Mouse (Mus musculus) forebrain, embryonic 15.5 days (tissue): ENCODE measurements around the gene Map3k10. TPM values are rescaled to one million over a fixed set of nuclear protein-coding genes. Genes with fewer than 3 reads are reported as not detected.
"Not testable (repeated sequence)": the region's sequence is repeated elsewhere in the genome, so short reads cannot be mapped to it uniquely, and the experiment has no call there.

ENCODE experiments used
- ATAC-seq: fragments of 200-750 bp; cut with Nextera tagmentation; replicated peaks from 2 replicates; pipeline ENCODE4 v1.8.0; 2017; ENCODE audit warnings: mild to moderate bottlenecking, moderate TSS enrichment, moderate library complexity
- H3K27ac ChIP-seq: fragments of 300-500 bp; sonication (generic); replicated peaks from 2 replicates; pipeline ENCODE4 v1.5.1; 2015; ENCODE audit warnings: mild to moderate bottlenecking, inconsistent platforms
- H3K27me3 ChIP-seq: fragments of 300-500 bp; sonication (generic); 2 replicates; pipeline ENCODE4 v1.6.1; 2015; ENCODE audit warnings: inconsistent platforms
- H3K36me3 ChIP-seq: fragments of 300-500 bp; sonication (generic); 2 replicates; pipeline ENCODE4 v1.6.1; 2015; ENCODE audit warnings: mild to moderate bottlenecking, inconsistent platforms
- H3K4me1 ChIP-seq: fragments of 300-500 bp; sonication (generic); 2 replicates; pipeline ENCODE4 v1.6.1; 2015; ENCODE audit warnings: inconsistent platforms
- H3K4me2 ChIP-seq: fragments of 300-500 bp; sonication (generic); replicated peaks from 2 replicates; pipeline ENCODE4 v1.6.1; 2015; ENCODE audit warnings: mild to moderate bottlenecking, inconsistent platforms
- H3K4me3 ChIP-seq: fragments of 300-500 bp; sonication (generic); 2 replicates; pipeline ENCODE4 v1.5.1; 2015; ENCODE audit warnings: mild to moderate bottlenecking, inconsistent platforms
- H3K9ac ChIP-seq: fragments of 300-500 bp; sonication (generic); replicated peaks from 2 replicates; pipeline ENCODE4 v1.6.1; 2015; ENCODE audit warnings: mild to moderate bottlenecking, inconsistent platforms
- H3K9me3 ChIP-seq: fragments of 300-500 bp; sonication (generic); 2 replicates; pipeline ENCODE4 v1.6.1; 2016; ENCODE audit warnings: inconsistent platforms
- WGBS: fragments of 180-500 bp; shearing (Covaris S2); methylation state at CpG from one replicate; pipeline ENCODE4 v1.1.7; 2015; ENCODE audit warnings: mixed read lengths; 5-methylcytosine and 5-hydroxymethylcytosine counted together
- polyA plus RNA-seq: library from polyadenylated mRNA; unstranded; fragments of >200 nt; fragmentation: Nextera tagmentation; extraction: Ambion mirVana; gene quantifications from 2 replicates; pipeline ENCODE4 v1.2.1, GENCODE M21; 2015

Gene Map3k10
- polyA plus RNA-seq, 1 experiment from 2014 or later = 15.1 TPM

DNA sequence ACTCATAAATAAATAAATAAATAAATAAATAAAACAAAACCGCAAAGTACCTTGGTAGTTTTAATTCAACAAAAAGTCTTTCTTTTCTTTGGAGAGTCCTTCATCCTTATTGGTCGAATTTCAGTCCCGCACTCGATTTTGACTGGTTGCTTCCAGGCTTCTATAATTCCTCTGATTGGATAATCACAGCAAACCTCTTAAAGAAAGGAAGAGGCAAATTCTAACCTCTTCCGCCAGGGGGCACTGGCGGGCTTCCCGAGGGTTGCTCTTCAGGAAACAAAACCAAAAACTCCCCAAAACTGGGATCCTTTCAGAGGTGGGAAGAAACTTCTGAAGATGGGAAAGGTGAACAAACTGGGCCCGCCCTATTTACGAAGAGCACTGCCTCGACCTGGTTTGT, 23.4 kb downstream of the Map3k10 start:
- 6% methylated on average over 10 of the region's 10 CpGs for WGBS
- ATAC-seq = no peak
- Histone ChIP-seq H3K4me2 (no peak overlapping the region), H3K27me3 (no peaks in the 10 kb centered on the region), H3K36me3 (no peaks in the 10 kb centered on the region), H3K4me1 (peaks cover 21% of the 10 kb centered on the region), H3K4me3 (0 out of 2 replicates have a peak overlapping the region, but pooled peaks have one; percentile 3), H3K27ac (no peak overlapping the region), H3K9me3 (no peaks in the 10 kb centered on the region), H3K9ac (no peak overlapping the region)

DNA sequence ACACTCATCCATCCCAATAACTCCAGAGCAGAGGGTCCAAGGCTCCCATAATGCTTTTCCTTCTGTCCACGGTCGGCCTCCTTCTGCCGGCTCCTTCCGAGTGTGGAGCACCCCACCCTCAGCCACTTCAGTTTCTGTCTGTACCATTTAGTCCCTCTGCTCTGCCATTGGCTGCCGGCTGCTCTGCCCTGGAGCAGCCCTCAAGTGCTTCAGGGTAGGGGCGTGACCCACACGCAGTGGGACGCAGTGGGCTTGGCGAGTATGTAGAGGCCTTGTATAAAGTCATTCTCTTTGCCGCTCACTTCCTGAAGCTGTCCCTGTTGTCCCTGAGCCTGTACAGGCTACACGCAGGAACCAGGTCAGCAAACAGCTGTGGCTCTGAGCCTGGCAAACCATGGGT, 24.7 kb downstream of the Map3k10 start:
- Histone ChIP-seq H3K4me1 (peaks cover 12% of the 10 kb centered on the region), H3K27me3 (no peaks in the 10 kb centered on the region), H3K9ac (no peak overlapping the region), H3K4me3 (no peak overlapping the region), H3K4me2 (no peak overlapping the region), H3K9me3 (no peaks in the 10 kb centered on the region), H3K36me3 (no peaks in the 10 kb centered on the region), H3K27ac (no peak overlapping the region)
- no peak for ATAC-seq
- 90% methylated on average over 11 of the region's 11 CpGs for WGBS

DNA sequence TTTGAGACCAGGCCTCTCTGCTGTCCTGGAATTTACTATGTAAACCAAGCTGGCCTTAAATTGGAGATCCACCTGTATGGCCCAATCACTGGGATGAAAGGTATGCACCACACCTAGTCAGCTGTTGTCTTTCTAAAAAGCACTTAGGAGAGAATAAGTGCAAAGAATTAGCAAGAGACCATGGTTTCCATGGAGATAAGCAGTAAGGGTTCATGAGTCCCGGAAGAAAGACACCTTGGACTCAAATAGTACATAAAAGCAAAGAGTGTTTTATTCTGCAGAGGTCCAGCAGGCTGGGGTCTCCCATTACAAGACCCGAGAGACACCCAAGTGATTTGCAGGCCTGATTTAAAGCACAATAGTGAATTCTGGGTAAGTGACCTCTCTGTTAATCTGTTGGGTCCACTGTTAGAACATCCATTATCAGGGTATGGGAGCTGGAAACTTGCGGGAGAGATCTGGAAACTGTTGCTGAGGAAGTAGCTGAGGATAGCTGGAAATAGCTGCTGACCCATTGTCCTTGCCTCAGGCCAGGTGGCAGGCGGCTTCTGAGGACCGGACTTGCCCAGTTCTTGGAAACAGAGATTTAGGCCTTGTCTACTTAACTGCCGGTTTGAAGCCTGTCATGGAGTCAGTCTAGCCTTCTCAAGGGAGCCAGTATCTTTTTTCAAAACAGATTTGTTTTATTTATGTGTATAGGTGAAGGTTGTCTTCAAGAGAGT, 27.0 kb downstream of the Map3k10 start:
- Histone ChIP-seq H3K36me3 (no peaks in the 10 kb centered on the region), H3K27ac (no peak overlapping the region), H3K4me1 (no peaks in the 10 kb centered on the region), H3K4me2 (no peak overlapping the region), H3K27me3 (no peaks in the 10 kb centered on the region), H3K9me3 (no peaks in the 10 kb centered on the region), H3K4me3 (no peak overlapping the region), H3K9ac (no peak overlapping the region)
- ATAC-seq = no peak
- WGBS = 86% methylated on average over 6 of the region's 6 CpGs

DNA sequence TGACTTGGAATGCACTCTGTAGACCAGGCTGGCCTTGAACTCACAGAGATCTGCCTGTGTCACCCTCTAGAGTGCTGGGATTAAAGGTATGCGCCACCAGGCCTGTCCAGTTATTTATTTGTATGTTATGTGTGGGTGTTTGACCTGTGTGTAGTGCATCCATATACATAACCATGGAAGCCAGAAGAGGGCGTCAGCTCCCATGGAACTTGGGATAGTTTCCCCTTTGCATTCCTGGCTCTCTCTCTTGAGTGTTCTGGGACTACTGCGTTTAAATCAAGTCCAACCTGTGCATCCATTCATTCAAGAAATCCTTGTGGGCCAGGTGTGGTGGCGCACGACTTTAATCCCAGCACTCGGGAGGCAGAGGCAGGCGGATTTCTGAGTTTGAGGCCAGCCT, 27.9 kb downstream of the Map3k10 start:
- Histone ChIP-seq H3K4me3 (no peak overlapping the region), H3K36me3 (no peaks in the 10 kb centered on the region), H3K9me3 (no peaks in the 10 kb centered on the region), H3K27me3 (no peaks in the 10 kb centered on the region), H3K27ac (no peak overlapping the region), H3K4me2 (no peak overlapping the region), H3K4me1 (no peaks in the 10 kb centered on the region), H3K9ac (no peak overlapping the region)
- ATAC-seq = no peak
- WGBS = 81% methylated on average over 7 of the region's 7 CpGs

DNA sequence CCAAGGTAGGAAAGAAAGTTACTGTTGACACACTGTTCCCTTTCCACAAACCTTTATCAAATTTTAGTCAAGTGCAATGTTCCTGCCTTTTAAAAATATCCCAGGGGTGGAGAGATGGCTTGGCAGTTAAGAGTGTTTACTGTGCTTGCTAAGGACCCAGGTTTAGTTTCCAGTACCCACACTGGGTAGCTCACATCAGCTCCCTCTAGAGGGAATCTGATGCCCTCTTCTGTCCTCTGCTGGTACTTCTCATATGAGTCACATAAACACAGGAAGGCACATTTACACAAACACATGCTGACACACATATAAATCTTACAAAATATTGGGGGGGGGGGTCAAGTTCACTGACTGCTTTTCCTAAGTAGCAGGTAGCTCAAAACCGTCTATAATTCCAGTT, 29.9 kb downstream of the Map3k10 start:
- H3K9ac ChIP-seq = no peak overlapping the region
- no peaks in the 10 kb centered on the region for H3K36me3 ChIP-seq
- no peaks in the 10 kb centered on the region for H3K27me3 ChIP-seq
- WGBS = 63% methylated on average over 1 of the region's 1 CpGs
- no peak overlapping the region for H3K4me3 ChIP-seq
- no peaks in the 10 kb centered on the region for H3K4me1 ChIP-seq
- no peak for ATAC-seq
- no peaks in the 10 kb centered on the region for H3K9me3 ChIP-seq
- H3K4me2 ChIP-seq = no peak overlapping the region
- no peak overlapping the region for H3K27ac ChIP-seq

DNA sequence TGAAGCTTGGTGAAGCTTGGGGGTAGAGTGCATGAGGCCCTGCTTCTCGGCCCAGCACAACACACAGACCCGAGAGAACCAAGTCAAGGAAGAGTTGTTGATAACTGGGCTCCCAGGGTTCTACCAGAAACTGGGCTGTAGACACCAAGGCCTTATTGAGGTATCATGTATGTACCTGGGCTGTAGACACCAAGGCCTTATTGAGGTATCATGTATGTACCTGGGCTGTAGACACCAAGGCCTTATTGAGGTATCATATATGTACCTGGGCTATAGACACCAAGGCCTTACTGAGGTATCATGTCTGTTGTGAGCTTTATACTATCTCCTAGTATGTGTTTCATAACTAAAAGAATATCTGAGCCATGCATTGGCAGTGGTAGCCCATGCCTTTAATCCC, 39.3 kb downstream of the Map3k10 start:
- not testable (repeated sequence) for H3K9me3 ChIP-seq, H3K27ac ChIP-seq, H3K4me3 ChIP-seq, H3K9ac ChIP-seq, H3K4me2 ChIP-seq, ATAC-seq, H3K27me3 ChIP-seq, H3K4me1 ChIP-seq
- H3K36me3 ChIP-seq = peaks cover 57% of the 10 kb centered on the region
- 95% methylated on average over 2 of the region's 2 CpGs for WGBS

DNA sequence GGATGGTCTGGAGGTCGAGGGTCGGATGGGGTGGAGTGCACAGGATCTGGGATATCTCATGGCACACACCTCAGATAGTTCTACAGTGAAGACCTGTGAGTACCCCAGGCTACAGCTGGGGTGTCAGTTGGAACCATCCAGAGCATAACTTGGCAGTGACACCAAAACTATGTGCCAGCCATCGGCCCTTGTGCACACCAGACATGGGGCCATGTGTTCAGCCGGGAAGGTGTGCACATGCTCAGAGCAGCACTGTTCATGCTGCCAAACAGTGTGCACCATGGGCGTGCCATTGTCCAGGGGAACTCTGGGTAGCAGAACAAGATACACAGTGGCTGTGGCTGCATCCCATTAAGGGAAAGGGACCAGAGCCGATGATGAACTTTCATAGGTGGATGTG, 39.7 kb downstream of the Map3k10 start:
- Histone ChIP-seq H3K9ac (no peak overlapping the region), H3K4me1 (0 out of 2 replicates have a peak, but pooled peaks cover 7% of the 10 kb centered on the region), H3K27ac (no peak overlapping the region), H3K36me3 (peaks cover 60% of the 10 kb centered on the region), H3K9me3 (no peaks in the 10 kb centered on the region), H3K4me2 (no peak overlapping the region), H3K27me3 (no peaks in the 10 kb centered on the region), H3K4me3 (no peak overlapping the region)
- WGBS = 89% methylated on average over 6 of the region's 6 CpGs
- ATAC-seq = no peak

DNA sequence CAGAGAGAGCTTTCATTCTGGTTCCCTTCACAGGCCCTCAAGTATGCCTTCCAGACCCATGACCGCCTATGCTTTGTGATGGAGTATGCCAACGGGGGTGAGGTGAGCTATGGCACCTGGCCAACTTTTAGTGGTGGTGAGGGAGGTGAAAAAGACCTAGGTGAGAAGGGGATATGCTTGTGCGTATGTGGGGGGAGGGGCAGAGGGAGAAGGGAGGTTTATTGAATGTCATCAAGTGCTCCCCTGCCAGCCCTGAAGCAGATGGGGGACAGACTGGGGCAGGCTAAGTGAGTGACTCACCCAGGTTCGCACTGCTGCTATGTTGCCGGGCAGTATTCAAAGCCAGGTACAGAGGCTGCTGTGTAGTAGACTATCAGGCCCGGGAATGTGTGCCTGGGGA, 41.2 kb downstream of the Map3k10 start:
- Histone ChIP-seq H3K9ac (no peak overlapping the region), H3K4me2 (no peak overlapping the region), H3K4me3 (no peak overlapping the region), H3K9me3 (no peaks in the 10 kb centered on the region), H3K4me1 (0 out of 2 replicates have a peak, but pooled peaks cover 7% of the 10 kb centered on the region), H3K27me3 (no peaks in the 10 kb centered on the region), H3K36me3 (peaks cover 74% of the 10 kb centered on the region), H3K27ac (no peak overlapping the region)
- WGBS = 78% methylated on average over 6 of the region's 6 CpGs
- no peak for ATAC-seq

DNA sequence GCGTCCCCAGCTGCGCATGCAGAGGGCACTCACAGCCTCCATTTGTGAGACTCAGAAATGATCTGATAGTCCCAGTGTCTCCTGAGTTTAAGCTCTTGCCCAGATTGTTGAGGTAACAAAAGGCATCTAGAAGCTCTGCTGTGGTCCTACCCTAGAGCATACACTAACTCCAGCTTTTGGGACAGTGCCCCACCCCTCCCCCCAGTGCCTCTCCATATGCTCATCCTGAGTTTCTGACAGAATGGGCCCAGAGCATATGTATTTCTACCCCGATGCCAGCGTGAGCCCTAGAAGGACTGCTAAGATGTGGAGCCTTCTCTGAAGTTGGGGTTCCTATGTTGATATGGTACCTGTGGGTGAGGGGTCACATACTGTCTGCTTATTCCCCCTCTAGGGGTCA, 43.0 kb downstream of the Map3k10 start:
- no peak for ATAC-seq
- H3K27ac ChIP-seq = no peak overlapping the region; the same call in 1 of the 2 replicates
- 97% methylated on average over 4 of the region's 4 CpGs for WGBS
- peaks cover 75% of the 10 kb centered on the region for H3K36me3 ChIP-seq
- H3K9me3 ChIP-seq = no peaks in the 10 kb centered on the region
- no peaks in the 10 kb centered on the region for H3K27me3 ChIP-seq
- H3K4me1 ChIP-seq = 0 out of 2 replicates have a peak, but pooled peaks cover 7% of the 10 kb centered on the region
- H3K4me3 ChIP-seq = no peak overlapping the region
- H3K9ac ChIP-seq = no peak overlapping the region
- H3K4me2 ChIP-seq = no peak overlapping the region

DNA sequence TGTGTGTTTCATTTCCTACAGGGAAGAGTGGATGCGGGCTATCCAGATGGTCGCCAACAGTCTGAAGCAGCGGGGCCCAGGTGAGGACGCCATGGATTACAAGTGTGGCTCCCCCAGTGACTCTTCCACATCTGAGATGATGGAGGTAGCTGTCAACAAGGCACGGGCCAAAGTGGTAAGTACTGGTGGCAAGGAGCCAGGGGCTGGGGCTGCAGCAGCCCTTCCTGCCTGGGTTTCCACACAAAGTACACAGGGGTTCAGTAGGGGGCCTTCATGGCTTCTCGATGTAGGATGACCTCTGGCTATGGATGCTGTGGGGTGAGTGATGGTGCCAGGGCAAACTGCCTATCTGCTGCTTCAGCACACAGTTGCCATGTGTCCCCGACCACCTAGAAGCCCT, 45.6 kb downstream of the Map3k10 start:
- H3K27ac ChIP-seq, ATAC-seq, H3K9me3 ChIP-seq, H3K27me3 ChIP-seq, H3K4me2 ChIP-seq, H3K4me3 ChIP-seq, H3K4me1 ChIP-seq, H3K9ac ChIP-seq: not testable (repeated sequence)
- peaks cover 75% of the 10 kb centered on the region for H3K36me3 ChIP-seq
- 96% methylated on average over 7 of the region's 7 CpGs for WGBS

DNA sequence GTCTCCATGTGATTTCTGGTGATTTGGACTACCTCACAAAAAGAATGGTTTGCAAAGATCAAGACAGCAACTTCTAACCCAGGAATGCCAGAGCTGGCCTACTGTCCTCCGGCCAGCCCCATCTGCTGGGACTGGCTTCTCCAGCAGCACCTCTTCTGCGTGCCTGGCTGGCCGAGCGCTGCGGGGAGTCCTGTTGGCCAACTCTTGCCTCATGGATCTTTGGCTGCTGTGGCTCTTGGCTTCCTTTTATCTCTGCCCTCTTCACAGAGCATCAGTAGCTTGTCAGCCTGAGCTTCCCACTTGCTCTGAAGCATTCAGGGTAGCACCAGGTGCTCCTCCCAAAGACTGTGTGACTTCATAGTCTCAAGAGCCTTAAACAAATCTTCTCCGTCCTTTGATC, 46.2 kb downstream of the Map3k10 start:
- no peak for ATAC-seq
- Histone ChIP-seq H3K27ac (no peak overlapping the region), H3K27me3 (no peaks in the 10 kb centered on the region), H3K9me3 (no peaks in the 10 kb centered on the region), H3K4me1 (0 out of 2 replicates have a peak, but pooled peaks cover 7% of the 10 kb centered on the region), H3K36me3 (peaks cover 73% of the 10 kb centered on the region), H3K4me2 (no peak overlapping the region), H3K9ac (no peak overlapping the region), H3K4me3 (no peak overlapping the region)
- WGBS = 97% methylated on average over 6 of the region's 6 CpGs

DNA sequence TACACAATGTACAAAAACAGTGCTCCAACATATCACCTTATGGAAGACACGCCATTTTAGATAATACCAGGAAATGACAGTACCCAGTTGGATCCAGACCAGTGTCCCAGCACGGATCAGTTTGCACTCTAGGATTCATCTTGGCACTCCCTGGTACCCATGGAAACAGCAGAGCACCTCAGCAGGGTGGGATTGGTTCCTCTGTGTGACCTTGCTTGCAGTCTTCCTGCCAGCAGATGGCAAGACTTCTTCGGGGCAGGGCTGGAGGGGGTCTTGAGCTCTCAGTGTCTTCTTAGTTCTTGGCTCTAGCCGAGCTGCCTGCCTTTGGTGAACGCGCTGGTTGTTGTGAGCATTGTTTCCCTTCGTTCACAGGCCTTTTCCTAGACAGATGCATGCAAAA, 46.7 kb downstream of the Map3k10 start:
- no peak overlapping the region for H3K9ac ChIP-seq
- H3K27me3 ChIP-seq = no peaks in the 10 kb centered on the region
- peaks cover 68% of the 10 kb centered on the region for H3K36me3 ChIP-seq
- no peak overlapping the region for H3K4me3 ChIP-seq
- H3K27ac ChIP-seq = no peak overlapping the region
- no peak for ATAC-seq
- 81% methylated on average over 7 of the region's 7 CpGs for WGBS
- H3K9me3 ChIP-seq = no peaks in the 10 kb centered on the region
- 0 out of 2 replicates have a peak, but pooled peaks cover 7% of the 10 kb centered on the region for H3K4me1 ChIP-seq
- no peak overlapping the region for H3K4me2 ChIP-seq

DNA sequence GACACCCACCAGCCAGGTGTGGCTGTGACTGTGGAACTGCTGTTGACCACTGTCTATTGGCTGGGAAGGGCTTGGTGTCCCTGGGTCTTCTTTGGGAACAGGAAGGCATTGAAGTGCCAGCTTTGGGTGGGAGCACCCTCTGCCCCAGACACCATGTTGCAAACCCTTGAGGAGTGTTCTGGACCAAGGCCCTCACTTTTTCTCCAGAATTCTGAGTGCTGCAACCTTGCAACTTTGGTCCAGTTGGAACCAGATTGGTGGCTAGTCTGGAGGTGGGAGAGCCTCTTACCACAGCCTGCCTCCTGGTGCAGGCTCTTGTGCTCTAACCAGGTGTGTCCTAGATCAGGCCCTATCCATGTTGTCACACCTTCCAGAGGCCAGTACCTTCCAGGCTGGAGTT, 49.4 kb downstream of the Map3k10 start:
- Histone ChIP-seq H3K4me3 (no peak overlapping the region), H3K27ac (no peak overlapping the region), H3K27me3 (no peaks in the 10 kb centered on the region), H3K4me1 (no peaks in the 10 kb centered on the region), H3K36me3 (peaks cover 68% of the 10 kb centered on the region), H3K9me3 (no peaks in the 10 kb centered on the region), H3K4me2 (no peak overlapping the region), H3K9ac (no peak overlapping the region)
- ATAC-seq = no peak
